Mouse (Mus musculus) liver, adult (tissue): ENCODE data around the gene Gabra6.

Source experiments
- GATA4 ChIP-seq: IDR thresholded peaks from 2 replicates; pipeline ENCODE4 v1.6.1; 2014; ENCODE audit warnings: mild to moderate bottlenecking, low read length; ENCODE audit not compliant: insufficient replicate concordance

Gabra6 gene

DNA sequence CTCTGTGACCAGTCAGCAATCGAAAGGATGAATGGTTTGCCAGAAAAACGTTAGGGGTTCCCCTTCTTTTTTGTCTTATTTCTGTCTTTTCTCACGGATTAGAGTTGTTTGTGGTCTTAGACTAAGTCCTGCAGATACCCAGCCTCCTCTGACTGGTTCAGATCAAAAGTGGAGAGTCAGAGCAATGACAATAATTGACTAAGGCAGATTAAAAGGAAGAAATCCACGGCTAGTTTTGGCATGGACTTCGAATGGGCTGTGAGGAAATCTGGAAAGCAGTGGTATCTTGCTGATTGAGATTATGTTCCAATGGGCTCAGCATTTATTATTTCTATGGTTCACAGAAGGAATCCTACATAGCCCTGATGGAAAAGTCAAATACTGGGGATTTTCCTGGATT lies at the start of gene Gabra6:
TSS of gene Gabra6 (minus strand) at position 191 of the 400 bp plus-strand sequence.
- no peak for TF ChIP-seq GATA4

DNA sequence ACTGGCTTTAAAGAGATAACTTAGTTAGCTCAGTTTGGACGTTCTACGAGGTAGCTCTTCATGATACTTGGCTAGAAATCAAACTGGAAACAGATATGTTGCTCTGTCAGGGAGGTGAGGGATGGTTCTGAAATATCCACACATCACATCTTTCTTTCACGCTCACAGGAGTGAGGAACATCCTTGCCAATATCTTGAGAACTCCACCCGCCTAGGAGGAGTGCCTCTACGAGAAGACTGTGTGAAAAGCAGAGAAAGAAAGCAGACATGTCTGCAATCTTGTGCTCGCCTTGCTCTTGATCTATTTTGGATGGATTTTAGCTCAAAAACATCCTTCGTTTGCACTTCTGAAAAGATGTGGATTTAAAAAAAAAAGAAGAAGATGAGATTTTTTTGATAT lies 44.7 kb upstream of the Gabra6 start:
- TF ChIP-seq GATA4, result no peak

DNA sequence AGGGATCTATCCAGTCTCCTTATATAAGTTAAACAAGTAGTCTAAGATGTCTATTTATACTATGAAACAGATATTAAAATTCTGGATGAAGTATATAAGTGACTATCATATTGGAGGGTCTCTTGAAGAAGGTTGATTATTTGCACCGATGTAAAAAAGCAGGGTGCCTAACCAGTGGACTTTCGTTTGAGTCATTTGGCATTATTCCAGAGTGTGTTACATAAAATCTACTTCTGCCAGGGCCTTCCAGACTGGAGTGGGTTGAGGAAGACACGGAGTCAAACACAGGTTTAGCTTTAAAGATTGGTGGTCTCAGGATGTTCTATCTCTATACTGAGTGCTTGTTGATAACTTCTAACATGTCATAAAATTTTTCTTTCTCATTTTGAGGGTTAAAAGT lies 11.2 kb upstream of the Gabra6 start:
- TF ChIP-seq GATA4, result no peak

DNA sequence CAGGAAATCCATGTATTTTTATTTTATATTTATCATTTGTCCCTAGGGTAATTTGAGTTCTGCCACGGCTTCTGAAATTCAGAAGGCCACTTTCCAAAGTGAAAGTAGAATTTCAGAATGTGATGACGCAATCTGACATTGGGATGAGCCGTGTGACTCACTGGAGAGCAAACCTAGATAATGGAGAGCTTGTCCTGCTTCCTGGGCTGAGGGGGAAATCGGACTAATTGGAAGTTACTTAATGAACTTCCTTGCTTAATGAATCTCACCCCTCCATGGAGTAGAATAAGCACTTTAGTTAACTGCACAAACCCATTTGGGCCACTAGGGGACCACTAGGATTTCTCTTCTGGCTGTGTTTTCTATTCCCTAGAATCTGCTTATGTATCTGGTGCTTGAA lies 5.4 kb upstream of the Gabra6 start:
- no peak for TF ChIP-seq GATA4

DNA sequence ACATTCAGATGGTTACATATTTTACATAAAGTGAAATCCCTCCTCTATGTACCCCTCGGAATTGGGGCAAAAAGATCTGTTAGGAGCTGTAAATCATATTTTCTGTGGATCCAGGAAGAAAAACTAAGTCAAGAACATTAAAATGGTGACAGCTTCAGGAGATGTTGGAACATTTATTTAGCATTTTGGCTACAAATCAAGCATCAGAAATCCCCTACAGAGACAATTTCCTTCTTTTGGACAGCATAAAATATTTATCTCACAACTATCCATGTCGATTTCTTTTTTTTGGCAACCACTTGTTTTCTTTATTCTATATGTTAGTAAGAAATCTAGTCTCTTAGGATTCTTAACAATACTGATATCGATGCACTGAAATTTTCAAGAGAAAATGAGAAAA lies 688 bp upstream of the Gabra6 start:
- no peak for TF ChIP-seq GATA4

DNA sequence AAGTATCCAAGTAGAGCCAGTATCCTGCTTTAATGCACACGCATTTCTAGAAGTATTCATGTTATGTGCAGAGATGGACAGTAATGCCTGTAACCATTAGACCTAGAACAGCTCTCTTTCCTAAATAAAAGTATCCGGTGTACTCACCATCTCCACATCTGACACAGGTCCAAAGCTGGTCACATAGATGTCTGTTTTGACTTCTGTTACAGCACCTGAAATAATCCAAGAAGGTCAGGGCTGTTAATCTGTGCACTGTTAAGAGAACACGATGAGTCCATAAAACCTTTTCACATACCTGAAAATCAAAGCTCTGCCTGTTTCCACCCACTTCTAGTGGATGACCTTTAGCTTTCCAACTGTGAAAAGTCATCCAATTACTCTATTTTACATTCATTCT lies 1.4 kb downstream of the Gabra6 start:
- TF ChIP-seq GATA4, result no peak

DNA sequence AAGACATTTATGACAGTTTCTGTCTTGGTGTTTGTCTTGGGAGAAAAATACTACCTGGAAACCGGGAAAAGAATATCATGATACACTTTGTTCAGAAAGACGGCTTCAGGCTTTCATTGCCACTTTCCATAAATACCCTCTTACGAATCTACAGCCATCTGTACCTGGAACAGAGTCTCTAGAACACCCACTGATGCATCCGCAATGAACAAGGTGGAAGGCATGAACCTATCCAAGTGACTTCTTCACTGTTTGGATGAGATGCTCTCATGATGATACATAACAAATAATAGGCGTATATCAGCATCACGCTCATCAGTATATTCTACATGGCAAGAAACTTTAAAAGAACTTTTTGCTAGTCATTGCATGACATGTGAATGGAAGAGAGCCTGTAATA lies 1.8 kb downstream of the Gabra6 start:
- TF ChIP-seq GATA4, result no peak

DNA sequence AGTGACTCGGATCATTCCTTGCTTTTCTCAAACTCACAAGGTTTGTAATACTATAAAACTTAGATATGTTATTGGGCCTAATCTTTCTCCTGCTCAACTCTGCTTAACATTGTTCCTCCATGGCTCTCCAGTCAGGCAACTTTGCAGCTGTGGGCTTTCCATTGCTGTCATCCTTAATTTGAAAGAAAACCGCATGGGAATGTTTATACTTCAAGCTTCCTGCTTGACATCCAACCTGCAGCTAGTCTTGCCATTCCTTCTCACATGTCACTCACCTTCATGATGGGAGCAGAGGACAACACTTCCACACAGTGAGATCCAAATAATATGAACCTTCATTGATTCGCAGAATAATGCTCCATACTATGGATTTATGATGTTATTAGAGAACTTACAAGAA lies 2.9 kb downstream of the Gabra6 start:
- no peak for TF ChIP-seq GATA4

DNA sequence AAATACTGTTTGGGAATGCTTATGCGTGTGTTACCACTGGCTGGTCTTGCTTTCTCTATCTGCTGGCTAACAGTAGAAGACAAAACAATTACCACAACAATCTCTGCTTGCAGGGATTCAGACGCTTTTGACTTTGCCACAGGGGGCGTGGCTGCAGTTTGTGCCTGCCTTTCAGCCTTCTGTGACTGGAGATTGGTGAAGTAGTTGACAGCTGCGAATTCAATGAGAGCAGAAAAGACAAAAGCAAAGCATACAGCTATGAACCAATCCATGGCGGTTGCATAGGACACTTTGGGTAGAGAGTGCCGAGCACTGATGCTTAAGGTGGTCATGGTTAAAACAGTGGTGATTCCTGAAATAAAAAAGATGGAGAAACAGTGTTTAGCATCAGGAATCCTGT lies 6.0 kb downstream of the Gabra6 start:
- TF ChIP-seq GATA4, result no peak

DNA sequence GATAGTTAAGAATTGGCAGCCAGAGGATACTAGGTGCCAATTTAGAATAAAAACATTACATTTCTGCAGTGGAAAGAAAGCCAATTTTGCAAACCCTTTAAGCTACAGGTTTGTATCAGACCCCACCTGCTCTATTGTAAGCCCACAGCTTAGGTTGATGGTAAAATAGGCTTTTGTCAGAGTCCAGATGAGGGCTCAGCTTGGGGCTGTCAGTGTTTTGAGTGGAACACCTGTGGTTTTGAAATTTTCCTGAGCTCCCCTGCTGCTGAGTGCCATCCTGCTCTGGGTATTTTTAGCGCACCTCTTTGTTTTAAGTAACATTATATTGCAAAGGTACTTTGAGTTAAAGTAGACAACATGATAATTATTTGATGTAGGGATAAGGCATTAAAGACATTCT lies 10.0 kb downstream of the Gabra6 start:
- TF ChIP-seq GATA4, result no peak

DNA sequence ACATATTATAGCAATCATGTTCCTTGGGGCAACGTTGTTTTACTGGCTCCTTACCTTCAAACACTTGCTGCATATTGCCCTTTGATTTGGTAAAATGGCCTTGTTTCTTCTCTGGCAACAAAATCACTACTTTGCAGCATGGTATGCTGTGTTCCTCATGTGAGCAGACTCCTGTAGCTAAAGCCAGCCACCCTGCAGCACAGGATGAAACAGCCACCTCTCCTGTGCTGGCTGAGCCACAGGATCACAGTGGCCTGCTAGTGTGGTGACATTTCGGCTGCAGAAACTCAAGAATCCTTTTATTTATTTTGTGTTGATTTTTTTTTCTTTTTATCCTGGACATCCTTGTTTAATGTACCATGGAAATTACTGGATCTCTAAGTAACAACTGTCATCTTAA lies 11.8 kb downstream of the Gabra6 start:
- no peak for TF ChIP-seq GATA4

DNA sequence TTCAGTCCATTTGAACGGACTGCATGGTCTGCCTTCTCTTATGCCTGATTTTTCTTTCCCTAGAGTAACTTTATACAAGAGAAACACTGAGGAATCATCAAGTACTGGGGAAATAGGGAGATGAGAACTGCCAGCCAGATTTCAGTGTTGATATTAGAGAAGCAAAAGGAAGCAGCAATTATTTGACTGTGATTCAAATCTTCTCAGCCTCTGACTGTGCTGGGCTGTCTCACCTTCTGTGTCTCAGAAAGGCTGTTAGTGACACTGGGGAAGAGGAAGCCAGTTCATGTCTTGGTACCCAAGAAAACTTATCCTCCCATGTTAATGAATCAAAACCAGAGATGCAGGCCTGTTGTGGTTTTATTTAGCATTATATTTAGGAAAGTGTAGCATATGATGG lies 14.8 kb downstream of the Gabra6 start:
- TF ChIP-seq GATA4, result no peak

DNA sequence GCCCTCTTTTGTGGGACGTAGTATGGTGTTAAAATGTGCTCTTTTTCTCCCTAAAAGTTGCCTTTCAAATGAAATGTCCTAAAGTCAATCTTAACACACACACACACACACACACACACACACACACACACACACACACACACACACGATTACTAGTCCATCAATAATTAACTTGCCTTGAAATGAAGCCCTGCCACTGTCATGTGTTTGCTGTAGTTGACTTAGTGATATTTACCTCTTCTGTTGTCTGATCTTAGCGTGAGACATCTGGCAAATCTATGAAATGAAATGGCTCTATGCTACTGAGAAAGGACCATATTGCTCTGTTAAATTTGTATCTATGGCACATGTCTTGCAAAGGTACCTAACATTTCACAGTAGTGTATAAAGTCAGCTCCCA lies 61.9 kb downstream of the Gabra6 start:
- TF ChIP-seq GATA4, result no peak
